ENCODE assay signal across 17 mouse cellular contexts in genomic region chr1:97926017-97926540, GRCm38 (mm10).
"Had no signal": no experiment of that assay in that cellular context is flagged by ENCODE, and none has a peak within 500 bp of the region (broad histone marks: within the 10 kb centered on the region; RNA-seq: fewer than 3 reads in every experiment).

No protein-coding gene starts in this region.

- H3K27me3 ChIP-seq: limb, embryonic 15.5 days; megakaryocyte, embryonic 14.5 days; midbrain, embryonic 13.5 days had no signal

- ATAC-seq: hindbrain, embryonic 16.5 days; liver, postnatal 0 days; lung, postnatal 0 days; midbrain, embryonic 13.5 days; midbrain, embryonic 16.5 days had no signal

- H3K9me3 ChIP-seq: limb, embryonic 15.5 days; megakaryocyte, embryonic 14.5 days; midbrain, embryonic 10.5 days; midbrain, embryonic 13.5 days had no signal

- H3K4me2 ChIP-seq: limb, embryonic 15.5 days; liver, embryonic 11.5 days; lung, embryonic 14.5 days; midbrain, embryonic 13.5 days had no signal

- H3K4me1 ChIP-seq: limb, embryonic 15.5 days; megakaryocyte, embryonic 14.5 days had no signal

- H3K9ac ChIP-seq: limb, embryonic 15.5 days; liver, embryonic 14.5 days; liver, postnatal 0 days; lung, embryonic 14.5 days; midbrain, embryonic 13.5 days had no signal

- H3K36me3 ChIP-seq: limb, embryonic 15.5 days; midbrain, embryonic 10.5 days; midbrain, embryonic 13.5 days had no signal

- H3K27ac ChIP-seq: limb, embryonic 15.5 days; liver, embryonic 14.5 days; midbrain, embryonic 10.5 days; midbrain, embryonic 13.5 days had no signal

- DNase-seq: left cerebral cortex, postnatal 4 days; liver, postnatal 0 days; lung, embryonic 14.5 days; lung, postnatal 36 days; retina, postnatal 1 day; thymus, adult 18-20 months; thymus, postnatal 36 days had no signal

- H3K4me3 ChIP-seq: limb, embryonic 15.5 days; megakaryocyte, embryonic 14.5 days; midbrain, embryonic 10.5 days; midbrain, embryonic 13.5 days; myocyte had no signal
